Mouse (Mus musculus): ENCODE data around the gene Clec4b2. TPM values are rescaled to one million over a fixed set of nuclear protein-coding genes. Genes with fewer than 3 reads are reported as not detected.
"Not testable (repeated sequence)": the region's sequence is repeated elsewhere in the genome, so short reads cannot be mapped to it uniquely, and the experiment has no call there.

Clec4b2 gene
- polyA plus RNA-seq (2015; fragmentation: Nextera tagmentation; extraction: Ambion mirVana), result not detected in 2 replicates

DNA sequence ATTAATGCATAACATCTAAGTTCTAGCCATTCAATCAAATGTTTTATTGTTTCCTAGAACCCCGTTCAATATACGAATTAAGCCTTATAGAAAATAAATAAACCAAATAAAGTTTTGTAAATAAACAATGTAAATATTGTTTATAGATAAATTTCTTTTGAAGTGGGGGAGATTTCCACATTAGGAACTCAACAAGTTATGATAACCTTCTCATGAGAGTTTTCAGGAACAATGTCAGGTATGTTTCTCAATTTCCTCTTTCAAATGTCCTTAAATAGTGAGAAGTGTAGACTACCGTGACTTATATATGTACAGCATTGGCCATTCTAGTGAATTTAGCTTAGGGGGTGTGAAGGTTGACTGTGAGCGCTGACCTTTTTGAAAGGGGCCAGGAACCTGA, at the start of gene Clec4b2:
TSS of gene Clec4b2 (plus strand) at position 301 of the 400 bp plus-strand sequence.
- Histone ChIP-seq H3K4me1 (ENCODE audit: control insufficient read depth, insufficient read depth, low read length) (no peaks in the 10 kb centered on the region), H3K27me3 (ENCODE audit: control insufficient read depth, insufficient read depth, low read length) (no peaks in the 10 kb centered on the region), H3K4me3 (ENCODE audit: low read length) (no peak within 1 kb of the TSS), H3K9me3 (replicated peaks; ENCODE audit: control insufficient read depth, low read length) (no peaks in the 10 kb centered on the region; the same call in 1 of the 2 replicates), H3K9ac (ENCODE audit: low read length) (no peak within 1 kb of the TSS), H3K4me2 (ENCODE audit: low read depth, low read length) (no peak within 1 kb of the TSS), H3K36me3 (ENCODE audit: control insufficient read depth, insufficient read depth) (no peaks in the 10 kb centered on the region), H3K27ac (ENCODE audit: low read length) (no peak within 1 kb of the TSS)
- 69% methylated on average over 4 of the region's 4 CpGs for WGBS
- ATAC-seq (replicated peaks; ENCODE audit: extremely low read depth, insufficient read depth, low FRiP score), result no peak

GRCm38 (mm10) chr6:123123195-123123594, 49.5 kb upstream of the Clec4b2 start:
- no peak overlapping the region for H3K9ac ChIP-seq (ENCODE audit: low read length)
- no peak overlapping the region for H3K27ac ChIP-seq (ENCODE audit: low read length)
- ATAC-seq (replicated peaks; ENCODE audit: extremely low read depth, insufficient read depth, low FRiP score), result no peak
- H3K27me3 ChIP-seq (ENCODE audit: control insufficient read depth, insufficient read depth, low read length), result no peaks in the 10 kb centered on the region
- no peak overlapping the region for H3K4me2 ChIP-seq (ENCODE audit: low read depth, low read length)
- no peaks in the 10 kb centered on the region for H3K4me1 ChIP-seq (ENCODE audit: control insufficient read depth, insufficient read depth, low read length)
- H3K9me3 ChIP-seq (replicated peaks; ENCODE audit: control insufficient read depth, low read length), result peaks cover 7% of the 10 kb centered on the region
- H3K36me3 ChIP-seq (ENCODE audit: control insufficient read depth, insufficient read depth), result no peaks in the 10 kb centered on the region
- H3K4me3 ChIP-seq (ENCODE audit: low read length), result no peak overlapping the region
- WGBS, result 53% methylated on average over 3 of the region's 3 CpGs

DNA sequence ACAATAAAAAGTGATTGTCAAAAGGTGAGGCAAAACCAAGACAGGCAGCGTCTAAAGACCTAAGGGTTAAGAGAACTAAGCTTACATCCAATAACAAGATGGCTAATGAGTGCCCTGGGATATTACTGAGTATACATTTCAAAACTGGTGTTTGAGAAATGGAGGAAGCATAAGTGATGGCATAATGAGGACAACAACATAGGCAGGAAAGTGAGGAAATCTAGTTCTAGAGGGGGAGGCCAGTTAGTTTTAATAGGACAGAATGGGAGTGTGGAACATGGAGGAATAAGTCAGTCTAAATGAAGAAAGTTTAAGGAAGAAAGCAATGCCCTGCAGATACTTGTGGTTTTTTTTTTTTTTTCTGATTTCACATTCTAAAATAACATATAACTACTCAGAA, 45.5 kb upstream of the Clec4b2 start:
- WGBS, result 50% methylated on average over 1 of the region's 1 CpGs
- Histone ChIP-seq H3K4me1 (ENCODE audit: control insufficient read depth, insufficient read depth, low read length) (no peaks in the 10 kb centered on the region), H3K27ac (ENCODE audit: low read length) (no peak overlapping the region), H3K27me3 (ENCODE audit: control insufficient read depth, insufficient read depth, low read length) (no peaks in the 10 kb centered on the region), H3K9ac (ENCODE audit: low read length) (no peak overlapping the region), H3K4me3 (ENCODE audit: low read length) (no peak overlapping the region), H3K36me3 (ENCODE audit: control insufficient read depth, insufficient read depth) (no peaks in the 10 kb centered on the region), H3K4me2 (ENCODE audit: low read depth, low read length) (no peak overlapping the region), H3K9me3 (replicated peaks; ENCODE audit: control insufficient read depth, low read length) (no peaks in the 10 kb centered on the region)
- no peak for ATAC-seq (replicated peaks; ENCODE audit: extremely low read depth, insufficient read depth, low FRiP score)

- H3K27ac ChIP-seq (ENCODE audit: low read length); H3K27me3 ChIP-seq (ENCODE audit: control insufficient read depth, insufficient read depth, low read length); H3K36me3 ChIP-seq (ENCODE audit: control insufficient read depth, insufficient read depth); H3K4me3 ChIP-seq (ENCODE audit: low read length); ATAC-seq (replicated peaks; ENCODE audit: extremely low read depth, insufficient read depth, low FRiP score); H3K9me3 ChIP-seq (replicated peaks; ENCODE audit: control insufficient read depth, low read length); H3K9ac ChIP-seq (ENCODE audit: low read length); H3K4me1 ChIP-seq (ENCODE audit: control insufficient read depth, insufficient read depth, low read length); H3K4me2 ChIP-seq (ENCODE audit: low read depth, low read length): not testable (repeated sequence)
- 56% methylated on average over 26 of the region's 29 CpGs for WGBS
These were observed 34.7 kb upstream of the Clec4b2 start for GRCm38 (mm10) chr6:123137766-123138526.

GRCm38 (mm10) chr6:123170106-123170505, 2.6 kb upstream of the Clec4b2 start:
- Histone ChIP-seq H3K27ac (ENCODE audit: low read length) (no peak overlapping the region), H3K4me2 (ENCODE audit: low read depth, low read length) (no peak overlapping the region), H3K9me3 (replicated peaks; ENCODE audit: control insufficient read depth, low read length) (no peaks in the 10 kb centered on the region; the same call in 1 of the 2 replicates), H3K4me3 (ENCODE audit: low read length) (no peak overlapping the region), H3K27me3 (ENCODE audit: control insufficient read depth, insufficient read depth, low read length) (no peaks in the 10 kb centered on the region), H3K9ac (ENCODE audit: low read length) (no peak overlapping the region), H3K36me3 (ENCODE audit: control insufficient read depth, insufficient read depth) (no peaks in the 10 kb centered on the region), H3K4me1 (ENCODE audit: control insufficient read depth, insufficient read depth, low read length) (no peaks in the 10 kb centered on the region)
- no peak for ATAC-seq (replicated peaks; ENCODE audit: extremely low read depth, insufficient read depth, low FRiP score)
- WGBS, result 35% methylated on average over 1 of the region's 1 CpGs

GRCm38 (mm10) chr6:123171040-123171439, 1.7 kb upstream of the Clec4b2 start:
- H3K9me3 ChIP-seq (replicated peaks; ENCODE audit: control insufficient read depth, low read length), result no peaks in the 10 kb centered on the region; the same call in 1 of the 2 replicates
- H3K36me3 ChIP-seq (ENCODE audit: control insufficient read depth, insufficient read depth), result no peaks in the 10 kb centered on the region
- no peak overlapping the region for H3K4me3 ChIP-seq (ENCODE audit: low read length)
- ATAC-seq (replicated peaks; ENCODE audit: extremely low read depth, insufficient read depth, low FRiP score), result no peak
- H3K27me3 ChIP-seq (ENCODE audit: control insufficient read depth, insufficient read depth, low read length), result no peaks in the 10 kb centered on the region
- no peak overlapping the region for H3K4me2 ChIP-seq (ENCODE audit: low read depth, low read length)
- no peak overlapping the region for H3K9ac ChIP-seq (ENCODE audit: low read length)
- H3K27ac ChIP-seq (ENCODE audit: low read length), result no peak overlapping the region
- no peaks in the 10 kb centered on the region for H3K4me1 ChIP-seq (ENCODE audit: control insufficient read depth, insufficient read depth, low read length)

- 73% methylated on average over 1 of the region's 1 CpGs for WGBS
- Histone ChIP-seq H3K4me3 (ENCODE audit: low read length) (no peak overlapping the region), H3K4me1 (ENCODE audit: control insufficient read depth, insufficient read depth, low read length) (no peaks in the 10 kb centered on the region), H3K27me3 (ENCODE audit: control insufficient read depth, insufficient read depth, low read length) (no peaks in the 10 kb centered on the region), H3K4me2 (ENCODE audit: low read depth, low read length) (no peak overlapping the region), H3K27ac (ENCODE audit: low read length) (no peak overlapping the region), H3K36me3 (ENCODE audit: control insufficient read depth, insufficient read depth) (no peaks in the 10 kb centered on the region), H3K9ac (ENCODE audit: low read length) (no peak overlapping the region), H3K9me3 (replicated peaks; ENCODE audit: control insufficient read depth, low read length) (no peaks in the 10 kb centered on the region; the same call in 1 of the 2 replicates)
- no peak for ATAC-seq (replicated peaks; ENCODE audit: extremely low read depth, insufficient read depth, low FRiP score)
These were observed 2.9 kb downstream of the Clec4b2 start for GRCm38 (mm10) chr6:123175549-123175948.

GRCm38 (mm10) chr6:123184862-123185261, 12.2 kb downstream of the Clec4b2 start:
- not testable (repeated sequence) for H3K27me3 ChIP-seq (ENCODE audit: control insufficient read depth, insufficient read depth, low read length)

DNA sequence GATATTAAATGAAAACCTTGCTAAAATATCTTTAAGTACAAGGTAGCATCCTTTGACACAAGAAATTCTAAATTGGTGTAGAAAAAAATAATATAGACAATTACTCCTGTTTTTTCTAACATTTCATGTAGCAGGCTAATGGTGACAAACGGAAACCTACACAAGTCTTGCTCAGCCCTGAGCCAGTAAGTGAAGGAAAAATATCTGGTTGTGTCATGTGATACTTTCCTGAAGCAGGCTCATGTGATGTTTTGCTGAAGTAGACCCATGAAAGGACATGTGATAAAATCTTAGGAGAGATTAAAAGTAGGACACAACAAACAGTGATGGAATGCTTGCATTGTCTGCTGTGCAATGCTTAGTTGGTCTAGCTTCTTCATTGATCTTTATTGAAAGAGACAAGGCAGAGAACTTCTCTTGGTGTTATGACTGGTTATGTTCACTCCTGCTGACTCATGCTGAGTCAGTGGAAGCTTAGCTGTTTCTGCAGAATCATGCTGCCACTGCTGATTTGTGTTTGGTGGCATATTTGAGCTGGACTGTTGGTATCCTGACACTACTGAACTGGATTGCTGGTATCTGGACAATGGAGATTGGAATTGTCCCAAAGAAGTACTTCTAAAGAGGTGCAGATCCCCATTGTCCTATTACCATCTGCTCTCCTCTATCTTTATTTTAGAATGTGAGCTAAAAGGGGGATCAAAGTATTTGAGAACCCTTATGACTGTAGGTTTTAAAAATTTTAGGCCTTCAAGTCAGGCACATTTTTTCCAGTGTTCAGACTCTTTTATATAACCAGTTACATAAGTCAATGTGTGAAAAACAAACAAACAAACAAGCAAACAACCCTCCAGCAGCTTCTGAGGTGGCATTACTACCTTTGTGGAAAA, 34.7 kb downstream of the Clec4b2 start:
- Histone ChIP-seq H3K9ac (ENCODE audit: low read length) (no peak overlapping the region), H3K27ac (ENCODE audit: low read length) (no peak overlapping the region), H3K36me3 (ENCODE audit: control insufficient read depth, insufficient read depth) (no peaks in the 10 kb centered on the region), H3K4me2 (ENCODE audit: low read depth, low read length) (no peak overlapping the region), H3K4me1 (ENCODE audit: control insufficient read depth, insufficient read depth, low read length) (no peaks in the 10 kb centered on the region), H3K9me3 (replicated peaks; ENCODE audit: control insufficient read depth, low read length) (peaks cover 2% of the 10 kb centered on the region; the same call in 1 of the 2 replicates), H3K27me3 (ENCODE audit: control insufficient read depth, insufficient read depth, low read length) (no peaks in the 10 kb centered on the region), H3K4me3 (ENCODE audit: low read length) (no peak overlapping the region)
- 70% methylated on average over 1 of the region's 1 CpGs for WGBS
- no peak for ATAC-seq (replicated peaks; ENCODE audit: extremely low read depth, insufficient read depth, low FRiP score)

More at GRCm38 (mm10) chr6:123184862-123185261, 12.2 kb downstream of the Clec4b2 start:
- 63% methylated on average over 2 of the region's 2 CpGs for WGBS
- not testable (repeated sequence) for H3K9ac ChIP-seq (ENCODE audit: low read length); H3K4me3 ChIP-seq (ENCODE audit: low read length); H3K27ac ChIP-seq (ENCODE audit: low read length); ATAC-seq (replicated peaks; ENCODE audit: extremely low read depth, insufficient read depth, low FRiP score); H3K9me3 ChIP-seq (replicated peaks; ENCODE audit: control insufficient read depth, low read length); H3K4me1 ChIP-seq (ENCODE audit: control insufficient read depth, insufficient read depth, low read length); H3K4me2 ChIP-seq (ENCODE audit: low read depth, low read length); H3K36me3 ChIP-seq (ENCODE audit: control insufficient read depth, insufficient read depth)

All from heart, embryonic 16.5 days (tissue).